Mouse (Mus musculus) limb, embryonic 13.5 days (tissue): ENCODE measurements around the gene Osbpl9. TPM values are rescaled to one million over a fixed set of nuclear protein-coding genes. Genes with fewer than 3 reads are reported as not detected.

Experiments used
- ATAC-seq: fragments of 200-750 bp; cut with Nextera tagmentation; 2 replicates; pipeline ENCODE4 v1.8.0; 2017; ENCODE audit warnings: low read depth, moderate number of reproducible peaks, moderate TSS enrichment; ENCODE audit not compliant: low FRiP score
- H3K27ac ChIP-seq: fragments of 300-500 bp; sonication (generic); 2 replicates; pipeline ENCODE4 v1.5.1; 2015; ENCODE audit warnings: inconsistent platforms, mild to moderate bottlenecking, moderate library complexity
- H3K27me3 ChIP-seq: fragments of 300-500 bp; sonication (generic); 2 replicates; pipeline ENCODE4 v1.6.1; 2015; ENCODE audit warnings: mild to moderate bottlenecking, inconsistent platforms
- H3K36me3 ChIP-seq: fragments of 300-500 bp; sonication (generic); 2 replicates; pipeline ENCODE4 v1.6.1; 2015; ENCODE audit warnings: inconsistent platforms, mild to moderate bottlenecking, moderate library complexity
- H3K4me1 ChIP-seq: fragments of 300-500 bp; sonication (generic); 2 replicates; pipeline ENCODE4 v1.6.1; 2015; ENCODE audit warnings: inconsistent platforms
- H3K4me2 ChIP-seq: fragments of 300-500 bp; sonication (generic); replicated peaks from 2 replicates; pipeline ENCODE4 v1.6.1; 2015; ENCODE audit warnings: inconsistent platforms, mild to moderate bottlenecking, moderate library complexity
- H3K4me3 ChIP-seq: fragments of 300-500 bp; sonication (generic); 2 replicates; pipeline ENCODE4 v1.5.1; 2015; ENCODE audit warnings: moderate library complexity, mild to moderate bottlenecking, inconsistent platforms
- H3K9ac ChIP-seq: fragments of 300-500 bp; sonication (generic); 2 replicates; pipeline ENCODE4 v1.6.1; 2015; ENCODE audit warnings: mild to moderate bottlenecking, inconsistent platforms
- H3K9me3 ChIP-seq: fragments of 300-500 bp; sonication (generic); 2 replicates; pipeline ENCODE4 v1.6.1; 2016; ENCODE audit warnings: inconsistent platforms
- WGBS: fragments of 180-500 bp; shearing (Covaris S2); methylation state at CpG from one replicate; pipeline ENCODE4 v1.1.7; 2015; 5-methylcytosine and 5-hydroxymethylcytosine counted together
- polyA plus RNA-seq: library from polyadenylated mRNA; unstranded; fragments of >200 nt; fragmentation: Nextera tagmentation; extraction: Ambion mirVana; gene quantifications from 2 replicates; pipeline ENCODE4 v1.2.1, GENCODE M21; 2015

The Osbpl9 gene
- polyA plus RNA-seq, 1 experiment from 2014 or later, result 69.0 TPM

- no peak overlapping the region for H3K27ac ChIP-seq
- H3K9me3 ChIP-seq, result no peaks in the 10 kb centered on the region
- ATAC-seq, result no peak
- H3K4me2 ChIP-seq, result no peak overlapping the region
- peaks cover 89% of the 10 kb centered on the region for H3K36me3 ChIP-seq
- no peak overlapping the region for H3K4me3 ChIP-seq
- H3K4me1 ChIP-seq, result no peaks in the 10 kb centered on the region
- no peak overlapping the region for H3K9ac ChIP-seq
- 82% methylated on average over 5 of the region's 5 CpGs for WGBS
- no peaks in the 10 kb centered on the region for H3K27me3 ChIP-seq
These were observed 158.3 kb downstream of the Osbpl9 start for GRCm38 (mm10) chr4:109043756-109044155.

DNA sequence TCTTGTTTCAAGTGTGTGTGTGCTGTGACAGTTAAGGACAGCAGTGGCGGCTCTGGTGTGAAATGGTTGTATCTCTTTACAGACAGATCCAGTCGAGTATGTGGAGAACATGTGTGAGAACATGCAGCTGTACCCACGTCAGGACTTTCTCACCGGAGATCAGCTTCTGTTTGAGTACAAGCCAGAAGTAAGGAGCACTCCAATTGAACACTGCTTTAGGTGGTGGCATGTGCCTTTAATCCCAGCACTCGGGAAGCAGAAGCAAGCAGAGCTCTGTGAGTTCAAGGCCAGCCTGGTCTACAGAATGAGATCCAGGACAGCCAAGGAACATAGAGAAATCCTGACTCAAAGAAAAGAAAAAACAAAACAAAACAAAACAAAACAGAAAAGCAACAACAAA lies 158.8 kb downstream of the Osbpl9 start:
- no peak for ATAC-seq
- no peak overlapping the region for H3K4me2 ChIP-seq
- no peak overlapping the region for H3K4me3 ChIP-seq
- no peaks in the 10 kb centered on the region for H3K27me3 ChIP-seq
- no peak overlapping the region for H3K9ac ChIP-seq
- 84% methylated on average over 5 of the region's 5 CpGs for WGBS
- peaks cover 88% of the 10 kb centered on the region for H3K36me3 ChIP-seq
- H3K27ac ChIP-seq, result no peak overlapping the region
- no peaks in the 10 kb centered on the region for H3K4me1 ChIP-seq
- no peaks in the 10 kb centered on the region for H3K9me3 ChIP-seq

- Histone ChIP-seq H3K4me2 (no peak overlapping the region), H3K36me3 (peaks cover 86% of the 10 kb centered on the region), H3K9ac (no peak overlapping the region), H3K9me3 (no peaks in the 10 kb centered on the region), H3K27ac (no peak overlapping the region), H3K27me3 (no peaks in the 10 kb centered on the region), H3K4me1 (no peaks in the 10 kb centered on the region), H3K4me3 (no peak overlapping the region)
- no peak for ATAC-seq
- WGBS, result 86% methylated on average over 4 of the region's 4 CpGs
These were observed 159.3 kb downstream of the Osbpl9 start for GRCm38 (mm10) chr4:109042739-109043138.

DNA sequence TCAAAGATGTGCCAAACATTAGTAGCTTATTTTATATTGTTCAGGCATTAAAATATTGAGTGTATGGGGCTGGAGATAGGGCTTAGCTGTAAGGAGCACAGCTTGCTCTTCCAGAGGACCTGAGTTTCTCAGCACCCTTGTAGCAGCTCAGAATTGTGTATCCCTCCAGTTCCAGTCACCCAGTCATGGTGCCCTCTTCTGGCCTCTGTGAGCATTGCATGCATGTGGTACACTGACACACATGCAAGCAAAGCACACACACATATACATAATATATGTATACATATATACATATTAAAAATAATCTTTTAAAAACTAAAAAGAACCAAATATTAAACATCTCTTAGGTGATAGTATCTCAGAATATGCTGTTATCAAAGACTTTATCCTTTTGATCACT lies 165.7 kb downstream of the Osbpl9 start:
- no peak overlapping the region for H3K9ac ChIP-seq
- H3K4me3 ChIP-seq, result no peak overlapping the region
- H3K27me3 ChIP-seq, result no peaks in the 10 kb centered on the region
- no peak for ATAC-seq
- H3K4me2 ChIP-seq, result no peak overlapping the region
- H3K4me1 ChIP-seq, result no peaks in the 10 kb centered on the region
- no peak overlapping the region for H3K27ac ChIP-seq
- peaks cover 65% of the 10 kb centered on the region for H3K36me3 ChIP-seq
- H3K9me3 ChIP-seq, result no peaks in the 10 kb centered on the region

DNA sequence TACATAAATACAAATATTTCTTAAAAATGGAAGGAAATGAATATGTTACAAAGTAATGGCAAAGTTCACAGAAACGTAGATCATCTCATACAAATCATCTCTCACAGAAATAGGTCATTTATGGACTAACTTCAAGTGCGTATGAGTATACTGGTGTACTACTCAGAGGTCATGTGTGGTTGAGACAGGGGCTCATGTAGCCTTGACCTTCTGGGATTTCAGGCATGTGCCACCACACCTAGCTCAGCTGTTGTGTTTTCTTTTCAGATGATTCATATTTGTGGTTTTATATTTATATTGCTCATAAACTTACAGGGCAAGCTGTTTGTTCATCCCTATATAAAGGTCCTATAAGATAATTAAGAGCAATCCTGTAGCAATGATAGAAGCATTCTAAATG lies 171.8 kb downstream of the Osbpl9 start:
- 90% methylated on average over 2 of the region's 2 CpGs for WGBS

DNA sequence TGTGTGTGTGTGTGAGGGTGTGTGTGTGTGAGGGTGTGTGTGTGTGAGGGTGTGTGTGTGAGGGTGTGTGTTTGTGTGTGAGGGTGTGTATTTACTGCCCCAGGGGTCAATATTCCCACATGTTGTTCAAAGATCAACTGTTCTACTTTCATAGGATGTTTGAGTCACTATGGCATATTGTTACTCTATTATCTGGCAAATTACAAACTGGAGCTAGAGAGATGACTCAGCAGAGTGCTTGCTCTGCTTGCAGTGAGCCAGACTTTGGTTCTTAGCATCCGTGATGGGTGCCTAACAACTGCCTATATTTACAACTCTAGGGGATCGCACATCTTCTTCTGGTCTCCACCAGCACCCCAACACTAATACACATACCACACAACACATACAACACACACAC lies 172.2 kb downstream of the Osbpl9 start:
- H3K4me1 ChIP-seq, result no peaks in the 10 kb centered on the region
- H3K27ac ChIP-seq, result no peak overlapping the region
- no peak overlapping the region for H3K4me2 ChIP-seq
- H3K36me3 ChIP-seq, result peaks cover 66% of the 10 kb centered on the region
- no peak for ATAC-seq
- no peaks in the 10 kb centered on the region for H3K9me3 ChIP-seq
- H3K4me3 ChIP-seq, result no peak overlapping the region
- WGBS, result 91% methylated on average over 2 of the region's 2 CpGs
- no peaks in the 10 kb centered on the region for H3K27me3 ChIP-seq
- H3K9ac ChIP-seq, result no peak overlapping the region

More for the DNA sequence above, 171.8 kb downstream of the Osbpl9 start:
- no peaks in the 10 kb centered on the region for H3K4me1 ChIP-seq
- no peaks in the 10 kb centered on the region for H3K27me3 ChIP-seq
- H3K9me3 ChIP-seq, result no peaks in the 10 kb centered on the region
- no peak overlapping the region for H3K27ac ChIP-seq
- H3K36me3 ChIP-seq, result peaks cover 64% of the 10 kb centered on the region
- ATAC-seq, result no peak
- no peak overlapping the region for H3K4me2 ChIP-seq
- H3K4me3 ChIP-seq, result no peak overlapping the region
- H3K9ac ChIP-seq, result no peak overlapping the region

DNA sequence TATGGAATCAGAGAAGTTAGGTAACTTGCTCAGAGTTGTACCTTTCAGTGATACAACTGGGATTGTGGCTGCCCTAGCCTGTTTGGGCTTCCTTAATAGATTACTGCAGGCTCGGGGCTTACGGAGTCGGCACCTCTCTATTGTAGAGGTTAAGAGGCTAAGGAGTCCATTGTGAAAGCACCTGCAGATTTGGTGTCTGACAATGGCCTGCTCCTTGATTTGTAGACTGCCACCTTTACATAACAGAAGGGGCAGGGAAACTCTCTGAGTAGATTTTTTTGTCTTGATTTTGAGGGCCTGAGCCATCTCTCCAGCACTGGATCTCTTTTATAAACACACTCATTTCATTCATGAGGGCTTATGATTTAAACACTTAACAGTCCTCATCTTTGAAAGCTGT lies 175.5 kb downstream of the Osbpl9 start:
- no peak for ATAC-seq
- no peak overlapping the region for H3K4me2 ChIP-seq
- no peaks in the 10 kb centered on the region for H3K27me3 ChIP-seq
- H3K9me3 ChIP-seq, result no peaks in the 10 kb centered on the region
- WGBS, result 90% methylated on average over 3 of the region's 3 CpGs
- no peak overlapping the region for H3K4me3 ChIP-seq
- no peaks in the 10 kb centered on the region for H3K4me1 ChIP-seq
- H3K36me3 ChIP-seq, result peaks cover 56% of the 10 kb centered on the region
- no peak overlapping the region for H3K9ac ChIP-seq
- no peak overlapping the region for H3K27ac ChIP-seq

DNA sequence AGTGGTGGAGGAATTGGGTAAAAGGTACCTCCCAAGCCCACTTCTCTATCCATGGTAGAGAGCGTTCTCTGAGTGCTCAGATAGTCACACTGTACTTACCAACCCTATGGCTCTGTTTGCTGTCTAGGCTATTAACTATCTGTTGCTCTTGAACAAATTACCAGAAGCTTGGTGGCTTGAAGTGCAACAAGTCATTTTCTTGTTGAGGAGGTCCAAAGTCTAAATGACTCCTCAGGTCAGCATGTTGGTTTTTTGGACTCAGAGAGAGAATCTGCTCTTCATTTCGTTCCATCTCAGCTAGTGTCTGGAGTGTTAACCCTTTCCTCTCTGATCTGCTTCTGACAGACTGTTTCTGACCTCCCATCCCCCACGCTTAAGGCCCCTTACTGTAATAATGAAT lies 177.0 kb downstream of the Osbpl9 start:
- H3K9ac ChIP-seq, result no peak overlapping the region
- H3K4me2 ChIP-seq, result no peak overlapping the region
- ATAC-seq, result no peak
- H3K27me3 ChIP-seq, result no peaks in the 10 kb centered on the region
- H3K9me3 ChIP-seq, result no peaks in the 10 kb centered on the region
- no peak overlapping the region for H3K27ac ChIP-seq
- H3K4me3 ChIP-seq, result no peak overlapping the region
- H3K4me1 ChIP-seq, result no peaks in the 10 kb centered on the region
- 68% methylated on average over 3 of the region's 3 CpGs for WGBS
- peaks cover 49% of the 10 kb centered on the region for H3K36me3 ChIP-seq

DNA sequence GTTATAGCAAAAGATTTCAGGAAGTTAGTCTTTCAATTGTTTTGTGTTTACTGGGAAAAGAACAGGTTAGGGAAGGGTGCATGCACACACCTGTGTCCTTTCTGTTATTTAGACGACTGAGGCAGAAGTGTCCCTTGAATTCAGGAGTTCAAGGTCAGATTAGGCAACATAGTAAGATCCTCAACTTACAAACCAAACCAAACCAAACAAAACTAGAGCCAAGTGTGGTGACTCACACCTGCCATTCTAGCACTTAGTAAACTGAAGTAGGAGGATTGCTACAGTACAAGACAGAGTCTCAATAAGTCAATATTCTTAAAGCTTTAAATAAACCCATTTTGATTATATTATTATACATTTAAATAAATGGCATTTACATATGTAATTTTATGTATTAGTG lies 180.1 kb downstream of the Osbpl9 start:
- no peak overlapping the region for H3K27ac ChIP-seq
- no peaks in the 10 kb centered on the region for H3K4me1 ChIP-seq
- no peak overlapping the region for H3K9ac ChIP-seq
- H3K27me3 ChIP-seq, result no peaks in the 10 kb centered on the region
- no peak overlapping the region for H3K4me3 ChIP-seq
- H3K36me3 ChIP-seq, result peaks cover 43% of the 10 kb centered on the region
- WGBS, result 81% methylated on average over 1 of the region's 1 CpGs
- ATAC-seq, result no peak
- no peaks in the 10 kb centered on the region for H3K9me3 ChIP-seq
- H3K4me2 ChIP-seq, result no peak overlapping the region

GRCm38 (mm10) chr4:109019301-109019700 lies 182.8 kb downstream of the Osbpl9 start:
- Histone ChIP-seq H3K27me3 (no peaks in the 10 kb centered on the region), H3K9me3 (no peaks in the 10 kb centered on the region), H3K4me3 (no peak overlapping the region), H3K27ac (no peak overlapping the region), H3K4me1 (no peaks in the 10 kb centered on the region), H3K9ac (no peak overlapping the region), H3K36me3 (peaks cover 36% of the 10 kb centered on the region), H3K4me2 (no peak overlapping the region)
- no peak for ATAC-seq
- 77% methylated on average over 4 of the region's 4 CpGs for WGBS

DNA sequence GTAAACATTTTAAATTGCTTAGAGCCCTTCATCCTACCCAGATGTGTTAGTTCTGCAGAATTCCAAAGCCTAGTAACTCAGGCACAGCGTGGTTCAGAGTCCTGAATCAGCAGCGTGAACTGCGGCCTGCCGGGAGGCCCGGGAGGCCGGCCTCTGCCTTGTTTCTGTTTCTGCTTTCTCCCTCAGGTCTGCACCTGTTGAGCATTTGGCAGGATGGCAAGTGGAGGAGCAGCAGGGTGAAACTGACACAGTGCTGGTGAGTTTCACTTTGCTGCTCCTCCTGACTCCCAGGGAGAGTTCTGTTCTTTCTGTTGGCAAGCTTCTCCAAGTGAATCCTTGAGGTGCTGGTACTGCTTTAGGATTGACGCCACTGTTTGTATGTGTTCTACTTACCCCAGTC lies 184.6 kb downstream of the Osbpl9 start:
- Histone ChIP-seq H3K27me3 (no peaks in the 10 kb centered on the region), H3K27ac (no peak overlapping the region), H3K4me1 (no peaks in the 10 kb centered on the region), H3K9me3 (no peaks in the 10 kb centered on the region), H3K36me3 (peaks cover 36% of the 10 kb centered on the region), H3K9ac (no peak overlapping the region), H3K4me3 (no peak overlapping the region), H3K4me2 (no peak overlapping the region)
- no peak for ATAC-seq
- 74% methylated on average over 7 of the region's 7 CpGs for WGBS

- H3K4me1 ChIP-seq, result no peaks in the 10 kb centered on the region
- H3K36me3 ChIP-seq, result peaks cover 32% of the 10 kb centered on the region
- H3K9ac ChIP-seq, result no peak overlapping the region
- no peaks in the 10 kb centered on the region for H3K9me3 ChIP-seq
- H3K4me3 ChIP-seq, result no peak overlapping the region
- H3K27me3 ChIP-seq, result no peaks in the 10 kb centered on the region
- no peak overlapping the region for H3K27ac ChIP-seq
- no peak overlapping the region for H3K4me2 ChIP-seq
- ATAC-seq, result no peak
- 95% methylated on average over 4 of the region's 4 CpGs for WGBS
These were observed 188.0 kb downstream of the Osbpl9 start for GRCm38 (mm10) chr4:109014091-109014490.
